Mouse (Mus musculus): Measurements from ENCODE around the gene Cd160. TPM values are rescaled to one million over a fixed set of nuclear protein-coding genes. Genes with fewer than 3 reads are reported as not detected.

The Cd160 gene
- polyA plus RNA-seq, 1 experiment: not detected

- no peak for TF ChIP-seq CTCF (IDR thresholded peaks at IDR 0.05; ENCODE audit: control insufficient read depth, insufficient read depth, low read length)
- no peak for TF ChIP-seq POLR2A (IDR thresholded peaks at IDR 0.05; ENCODE audit: borderline replicate concordance, control insufficient read depth, low read depth, low read length)
- no peak overlapping the region for H3K4me3 ChIP-seq (replicated peaks; ENCODE audit: control insufficient read depth, low read depth, low read length)
- 86% methylated on average over 6 of the region's 6 CpGs for WGBS
- no peaks in the 10 kb centered on the region for H3K4me1 ChIP-seq (ENCODE audit: control insufficient read depth, insufficient read depth, low read length)
- H3K27ac ChIP-seq (ENCODE audit: control insufficient read depth, insufficient read depth, low read depth, low read length, poor library complexity): no peak overlapping the region
Measured at GRCm38 (mm10) chr3:96845191-96845590, 16.0 kb upstream of the Cd160 start.

- TF ChIP-seq CTCF (IDR thresholded peaks at IDR 0.05; ENCODE audit: control insufficient read depth, insufficient read depth, low read length): no peak
- TF ChIP-seq POLR2A (IDR thresholded peaks at IDR 0.05; ENCODE audit: borderline replicate concordance, control insufficient read depth, low read depth, low read length): no peak
- Histone ChIP-seq H3K27ac (ENCODE audit: control insufficient read depth, insufficient read depth, low read depth, low read length, poor library complexity) (no peak overlapping the region), H3K4me1 (ENCODE audit: control insufficient read depth, insufficient read depth, low read length) (no peaks in the 10 kb centered on the region), H3K4me3 (replicated peaks; ENCODE audit: control insufficient read depth, low read depth, low read length) (no peak overlapping the region)
- WGBS: 77% methylated on average over 7 of the region's 7 CpGs
Measured at GRCm38 (mm10) chr3:96838996-96839645, 10.0 kb upstream of the Cd160 start.

- 53% methylated on average over 2 of the region's 2 CpGs for WGBS
Measured at GRCm38 (mm10) chr3:96836414-96836813, 7.3 kb upstream of the Cd160 start.

GRCm38 (mm10) chr3:96834587-96835348 lies 5.6 kb upstream of the Cd160 start:
- Histone ChIP-seq H3K4me1 (ENCODE audit: control insufficient read depth, insufficient read depth, low read length) (no peaks in the 10 kb centered on the region), H3K27ac (ENCODE audit: control insufficient read depth, insufficient read depth, low read depth, low read length, poor library complexity) (no peak overlapping the region), H3K4me3 (replicated peaks; ENCODE audit: control insufficient read depth, low read depth, low read length) (no peak overlapping the region)
- WGBS: 76% methylated on average over 7 of the region's 7 CpGs
- TF ChIP-seq CTCF (IDR thresholded peaks at IDR 0.05; ENCODE audit: control insufficient read depth, insufficient read depth, low read length): no peak
- no peak for TF ChIP-seq POLR2A (IDR thresholded peaks at IDR 0.05; ENCODE audit: borderline replicate concordance, control insufficient read depth, low read depth, low read length)

More at GRCm38 (mm10) chr3:96836414-96836813, 7.3 kb upstream of the Cd160 start:
- no peak overlapping the region for H3K4me3 ChIP-seq (replicated peaks; ENCODE audit: control insufficient read depth, low read depth, low read length)
- no peaks in the 10 kb centered on the region for H3K4me1 ChIP-seq (ENCODE audit: control insufficient read depth, insufficient read depth, low read length)
- no peak overlapping the region for H3K27ac ChIP-seq (ENCODE audit: control insufficient read depth, insufficient read depth, low read depth, low read length, poor library complexity)
- TF ChIP-seq POLR2A (IDR thresholded peaks at IDR 0.05; ENCODE audit: borderline replicate concordance, control insufficient read depth, low read depth, low read length) (no peak), CTCF (IDR thresholded peaks at IDR 0.05; ENCODE audit: control insufficient read depth, insufficient read depth, low read length) (no peak)

GRCm38 (mm10) chr3:96832930-96833329 lies 3.8 kb upstream of the Cd160 start:
- WGBS: 76% methylated on average over 5 of the region's 5 CpGs
- Histone ChIP-seq H3K27ac (ENCODE audit: control insufficient read depth, insufficient read depth, low read depth, low read length, poor library complexity) (no peak overlapping the region), H3K4me3 (replicated peaks; ENCODE audit: control insufficient read depth, low read depth, low read length) (no peak overlapping the region), H3K4me1 (ENCODE audit: control insufficient read depth, insufficient read depth, low read length) (no peaks in the 10 kb centered on the region)
- TF ChIP-seq POLR2A (IDR thresholded peaks at IDR 0.05; ENCODE audit: borderline replicate concordance, control insufficient read depth, low read depth, low read length): no peak
- no peak for TF ChIP-seq CTCF (IDR thresholded peaks at IDR 0.05; ENCODE audit: control insufficient read depth, insufficient read depth, low read length)

GRCm38 (mm10) chr3:96829856-96830255 lies 705 bp upstream of the Cd160 start:
- TF ChIP-seq POLR2A (IDR thresholded peaks at IDR 0.05; ENCODE audit: borderline replicate concordance, control insufficient read depth, low read depth, low read length) (no peak), CTCF (IDR thresholded peaks at IDR 0.05; ENCODE audit: control insufficient read depth, insufficient read depth, low read length) (no peak)
- WGBS: 89% methylated on average over 10 of the region's 10 CpGs
- no peak overlapping the region for H3K4me3 ChIP-seq (replicated peaks; ENCODE audit: control insufficient read depth, low read depth, low read length)
- H3K4me1 ChIP-seq (ENCODE audit: control insufficient read depth, insufficient read depth, low read length): no peaks in the 10 kb centered on the region
- no peak overlapping the region for H3K27ac ChIP-seq (ENCODE audit: control insufficient read depth, insufficient read depth, low read depth, low read length, poor library complexity)

GRCm38 (mm10) chr3:96828308-96828864 lies 765 bp downstream of the Cd160 start:
- Histone ChIP-seq H3K27ac (ENCODE audit: control insufficient read depth, insufficient read depth, low read depth, low read length, poor library complexity) (no peak overlapping the region), H3K4me1 (ENCODE audit: control insufficient read depth, insufficient read depth, low read length) (no peaks in the 10 kb centered on the region), H3K4me3 (replicated peaks; ENCODE audit: control insufficient read depth, low read depth, low read length) (no peak overlapping the region)
- WGBS: 72% methylated on average over 15 of the region's 15 CpGs
- TF ChIP-seq CTCF (IDR thresholded peaks at IDR 0.05; ENCODE audit: control insufficient read depth, insufficient read depth, low read length) (no peak), POLR2A (IDR thresholded peaks at IDR 0.05; ENCODE audit: borderline replicate concordance, control insufficient read depth, low read depth, low read length) (no peak)

GRCm38 (mm10) chr3:96825261-96825660 lies 3.9 kb downstream of the Cd160 start:
- TF ChIP-seq POLR2A (IDR thresholded peaks at IDR 0.05; ENCODE audit: borderline replicate concordance, control insufficient read depth, low read depth, low read length) (no peak), CTCF (IDR thresholded peaks at IDR 0.05; ENCODE audit: control insufficient read depth, insufficient read depth, low read length) (no peak)
- no peak overlapping the region for H3K4me3 ChIP-seq (replicated peaks; ENCODE audit: control insufficient read depth, low read depth, low read length)
- 46% methylated on average over 11 of the region's 11 CpGs for WGBS
- H3K27ac ChIP-seq (ENCODE audit: control insufficient read depth, insufficient read depth, low read depth, low read length, poor library complexity): no peak overlapping the region
- no peaks in the 10 kb centered on the region for H3K4me1 ChIP-seq (ENCODE audit: control insufficient read depth, insufficient read depth, low read length)
